Mouse (Mus musculus) spleen, adult 18-20 months (tissue): ENCODE measurements around the gene Olfr1033.
"Not testable (repeated sequence)": the region's sequence is repeated elsewhere in the genome, so short reads cannot be mapped to it uniquely, and the experiment has no call there.

Experiments
- DNase-seq, 2 experiments: peaks; one replicate each; pipeline ENCODE4 v3.0.0; 2022; ENCODE audit warnings: mixed read lengths in 2 of 2

Gene Olfr1033

DNA sequence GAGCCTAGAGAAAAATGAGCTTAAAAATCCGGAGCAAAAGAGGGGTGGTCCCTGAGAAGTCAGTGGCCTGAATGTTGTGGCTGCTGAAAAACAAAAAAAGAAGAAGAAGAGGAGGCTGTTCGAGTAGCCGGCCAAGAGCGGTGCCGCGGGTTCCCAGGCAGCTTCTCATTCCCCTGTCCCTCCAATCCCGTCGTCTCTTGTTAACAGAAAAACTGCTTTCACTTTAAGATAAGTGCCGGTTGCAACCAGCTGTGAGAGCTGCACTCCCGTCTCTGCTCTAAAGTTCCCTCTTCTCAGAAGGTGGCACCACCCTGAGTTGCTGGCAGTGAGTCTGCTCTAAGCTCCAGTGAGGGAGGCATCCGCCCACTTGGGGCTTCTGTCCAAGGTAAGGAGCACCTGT lies at the start of gene Olfr1033:
Olfr1033 (plus strand) TSS at position 228 of the 400 bp plus-strand sequence.
- not testable (repeated sequence) for DNase-seq

GRCm38 (mm10) chr2:85973595-85973994 lies 46.8 kb upstream of the Olfr1033 start, which contains the start of gene Olfr1029:
TSS of gene Olfr1029 (plus strand) at chr2:85973895.
- DNase-seq: no peak

- DNase-seq: no peak
These were observed 41.5 kb upstream of the Olfr1033 start, which contains the start of gene Olfr1030 for GRCm38 (mm10) chr2:85978976-85979375. TSS of gene Olfr1030 (plus strand) at chr2:85979276.

- DNase-seq: no peak
These were observed 30.4 kb upstream of the Olfr1033 start, which contains the start of gene Olfr1031 for GRCm38 (mm10) chr2:85990004-85990403. TSS of gene Olfr1031 (plus strand) at chr2:85990304.

GRCm38 (mm10) chr2:86005240-86005639 lies 15.2 kb upstream of the Olfr1033 start, which contains the start of gene Olfr1032:
TSS of gene Olfr1032 (plus strand) at chr2:86005540.
- DNase-seq: no peak

- not testable (repeated sequence) for DNase-seq
These were observed 1.1 kb downstream of the Olfr1033 start for GRCm38 (mm10) chr2:86021518-86021917.

- no peak for DNase-seq
These were observed 25.1 kb downstream of the Olfr1033 start, which contains the start of gene Olfr1034 for GRCm38 (mm10) chr2:86045561-86045960. TSS of gene Olfr1034 (plus strand) at chr2:86045861.

- DNase-seq: not testable (repeated sequence)
These were observed 30.3 kb downstream of the Olfr1033 start for GRCm38 (mm10) chr2:86050777-86051176.

DNA sequence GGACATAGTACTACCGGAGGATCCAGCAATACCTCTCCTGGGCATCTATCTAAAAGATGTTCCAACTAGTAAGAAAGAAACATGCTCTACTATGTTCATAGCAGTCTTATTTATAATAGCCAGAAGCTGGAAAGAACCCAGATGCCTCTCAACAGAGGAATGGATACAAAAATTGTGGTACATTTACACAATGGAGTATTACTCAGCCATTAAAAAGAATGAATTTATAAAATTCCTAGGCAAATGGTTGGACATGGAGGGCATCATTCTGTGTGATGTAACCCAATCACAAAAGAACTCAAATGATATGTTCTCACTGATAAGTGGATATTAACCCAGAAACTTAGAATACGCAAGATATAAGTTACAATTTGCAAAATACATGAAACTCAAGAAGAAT lies 43.3 kb downstream of the Olfr1033 start:
- DNase-seq: not testable (repeated sequence)

DNA sequence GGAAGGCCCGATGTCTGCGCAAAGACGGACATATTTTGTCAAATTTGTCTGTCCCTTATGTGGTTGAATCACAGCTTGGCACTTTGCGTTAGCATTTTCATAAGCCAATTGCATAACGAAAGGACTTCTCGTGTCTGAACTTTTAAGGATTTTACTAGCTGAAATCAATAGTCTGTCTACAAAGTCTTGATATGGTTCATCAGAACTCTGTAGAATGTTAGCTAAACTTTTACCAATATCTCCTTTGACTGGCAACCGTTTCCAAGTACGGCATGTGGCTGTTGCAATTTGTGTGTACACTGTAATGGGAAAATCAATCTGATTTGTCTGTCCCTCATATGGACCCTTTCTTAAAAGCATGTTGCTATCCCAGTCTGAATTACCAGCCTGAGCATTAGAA lies 49.8 kb downstream of the Olfr1033 start:
- no peak for DNase-seq

- not testable (repeated sequence) for DNase-seq
These were observed 53.3 kb downstream of the Olfr1033 start, which contains the start of gene Olfr1036 for GRCm38 (mm10) chr2:86073692-86074091. TSS of gene Olfr1036 (plus strand) at chr2:86073992.

- DNase-seq: not testable (repeated sequence)
These were observed 60.0 kb downstream of the Olfr1033 start for GRCm38 (mm10) chr2:86080478-86080877.

GRCm38 (mm10) chr2:86087285-86087684 lies 66.9 kb downstream of the Olfr1033 start, which contains the start of gene Olfr1037:
TSS of gene Olfr1037 (minus strand) at chr2:86087385.
- DNase-seq: no peak
